Mouse (Mus musculus): ENCODE results near the gene Gm10134. TPM values are rescaled to one million over a fixed set of nuclear protein-coding genes. Genes with fewer than 3 reads are reported as not detected.
"Not testable (repeated sequence)": the region's sequence is repeated elsewhere in the genome, so short reads cannot be mapped to it uniquely, and the experiment has no call there.

The Gm10134 gene
- 2.4 and 3.5 TPM in 2 replicates for polyA plus RNA-seq (2016; fragmentation: Nextera tagmentation; extraction: Ambion mirVana)

DNA sequence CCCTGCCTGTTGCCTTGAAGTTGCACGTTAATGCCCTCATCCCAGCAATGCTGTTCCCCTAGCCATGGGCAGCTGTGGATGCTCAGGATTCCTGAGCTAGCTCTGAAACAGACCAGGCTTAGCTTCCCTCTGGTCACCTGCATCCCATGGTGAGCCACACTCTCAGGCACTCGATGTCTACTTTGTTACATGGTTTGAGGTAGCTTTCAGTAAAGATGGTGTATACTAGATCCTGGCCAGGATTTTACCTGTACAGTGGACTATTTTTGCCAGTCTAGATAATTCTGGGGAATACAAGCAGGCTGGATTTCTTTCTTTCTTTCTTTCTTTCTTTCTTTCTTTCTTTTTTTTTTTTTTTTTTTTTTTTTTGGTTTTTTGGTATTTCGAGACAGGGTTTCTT, at the start of gene Gm10134:
Gene Gm10134, plus strand, starts transcription at position 301 of the 400 bp plus-strand sequence.
- Histone ChIP-seq H3K4me1 (no peaks in the 10 kb centered on the region), H3K9ac (no peak within 1 kb of the TSS), H3K4me3 (no peak within 1 kb of the TSS), H3K36me3 (no peaks in the 10 kb centered on the region), H3K27me3 (replicated peaks) (no peaks in the 10 kb centered on the region), H3K27ac (no peak within 1 kb of the TSS), H3K9me3 (no peaks in the 10 kb centered on the region), H3K4me2 (replicated peaks) (no peak within 1 kb of the TSS)
- 87% methylated on average over 3 of the region's 3 CpGs for WGBS
- no peak for ATAC-seq (ENCODE audit: low FRiP score, low read depth)

DNA sequence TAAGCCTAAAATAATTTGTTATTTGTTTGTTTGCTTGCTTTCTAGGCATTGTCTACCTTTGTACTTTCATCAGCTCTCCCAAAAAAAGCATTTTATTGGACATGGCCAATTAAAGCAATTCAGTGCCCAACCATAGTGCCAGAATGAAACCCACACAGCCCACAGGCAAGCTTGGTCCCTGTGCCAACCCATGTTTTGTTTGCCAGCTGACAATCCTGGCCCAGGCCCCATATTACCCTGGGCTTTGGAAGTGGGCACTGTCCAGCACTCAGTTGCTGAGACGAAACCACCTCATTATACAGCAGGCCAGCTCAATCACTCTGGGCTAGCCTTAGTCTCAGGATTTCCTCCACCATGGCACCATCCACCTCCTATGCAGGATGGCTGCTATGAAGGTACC, 49.3 kb upstream of the Gm10134 start:
- 74% methylated on average over 1 of the region's 1 CpGs for WGBS
- no peaks in the 10 kb centered on the region for H3K9me3 ChIP-seq
- peaks cover 22% of the 10 kb centered on the region for H3K36me3 ChIP-seq
- H3K27me3 ChIP-seq (replicated peaks) = no peaks in the 10 kb centered on the region
- H3K4me3 ChIP-seq = no peak overlapping the region
- no peaks in the 10 kb centered on the region for H3K4me1 ChIP-seq
- no peak overlapping the region for H3K9ac ChIP-seq
- no peak for ATAC-seq (ENCODE audit: low FRiP score, low read depth)
- no peak overlapping the region for H3K27ac ChIP-seq
- H3K4me2 ChIP-seq (replicated peaks) = no peak overlapping the region

DNA sequence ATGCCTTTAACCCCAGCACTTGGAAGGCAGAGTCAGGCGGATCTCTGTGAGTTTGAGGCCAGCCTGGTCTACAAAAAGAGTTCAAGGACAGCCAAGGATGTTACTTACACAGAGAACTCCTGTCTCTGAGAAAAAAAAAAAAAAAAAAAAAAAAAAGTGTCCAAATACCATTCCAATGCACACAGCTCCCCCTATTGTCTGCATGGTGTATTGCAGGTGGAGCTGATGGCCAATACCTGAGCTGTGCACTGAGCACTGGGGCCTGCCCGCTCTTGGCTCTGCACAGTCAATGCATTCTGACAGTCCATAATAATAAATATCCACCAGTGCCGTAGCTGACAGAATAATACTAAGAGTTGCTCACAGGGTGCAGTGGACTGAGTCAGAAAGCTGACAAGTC, 42.0 kb upstream of the Gm10134 start:
- Histone ChIP-seq H3K4me2 (replicated peaks) (no peak overlapping the region), H3K4me3 (no peak overlapping the region), H3K27ac (no peak overlapping the region), H3K27me3 (replicated peaks) (peaks cover 4% of the 10 kb centered on the region; the same call in 1 of the 2 replicates), H3K4me1 (peaks cover 16% of the 10 kb centered on the region), H3K9me3 (no peaks in the 10 kb centered on the region), H3K36me3 (no peaks in the 10 kb centered on the region), H3K9ac (no peak overlapping the region)
- no peak for ATAC-seq (ENCODE audit: low FRiP score, low read depth)
- WGBS = 49% methylated on average over 3 of the region's 3 CpGs

DNA sequence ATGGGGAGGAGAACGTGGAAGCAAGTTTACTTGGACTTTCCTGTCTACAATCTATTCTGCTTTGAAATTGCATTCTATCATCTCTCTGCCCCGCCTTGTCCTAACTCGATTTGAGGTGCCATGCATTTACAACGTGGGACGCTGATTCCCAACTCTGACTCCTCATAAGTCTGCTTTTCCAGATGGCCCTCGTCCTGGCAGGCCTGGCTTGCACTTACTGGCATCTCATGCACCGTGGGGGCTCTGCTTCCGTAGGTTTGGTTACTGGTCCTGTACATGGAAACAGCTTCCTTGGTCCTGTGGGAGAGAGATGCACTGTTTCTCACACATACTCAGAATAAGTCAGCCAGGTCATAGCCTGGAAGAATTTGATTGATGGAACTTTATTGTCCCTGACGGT, 41.0 kb upstream of the Gm10134 start:
- H3K27me3 ChIP-seq (replicated peaks) = peaks cover 4% of the 10 kb centered on the region; the same call in 1 of the 2 replicates
- H3K4me3 ChIP-seq = no peak overlapping the region
- no peak for ATAC-seq (ENCODE audit: low FRiP score, low read depth)
- H3K9ac ChIP-seq = no peak overlapping the region
- peaks cover 22% of the 10 kb centered on the region for H3K4me1 ChIP-seq
- H3K4me2 ChIP-seq (replicated peaks) = no peak overlapping the region
- H3K9me3 ChIP-seq = no peaks in the 10 kb centered on the region
- peaks cover 9% of the 10 kb centered on the region for H3K36me3 ChIP-seq
- 77% methylated on average over 9 of the region's 9 CpGs for WGBS
- no peak overlapping the region for H3K27ac ChIP-seq

DNA sequence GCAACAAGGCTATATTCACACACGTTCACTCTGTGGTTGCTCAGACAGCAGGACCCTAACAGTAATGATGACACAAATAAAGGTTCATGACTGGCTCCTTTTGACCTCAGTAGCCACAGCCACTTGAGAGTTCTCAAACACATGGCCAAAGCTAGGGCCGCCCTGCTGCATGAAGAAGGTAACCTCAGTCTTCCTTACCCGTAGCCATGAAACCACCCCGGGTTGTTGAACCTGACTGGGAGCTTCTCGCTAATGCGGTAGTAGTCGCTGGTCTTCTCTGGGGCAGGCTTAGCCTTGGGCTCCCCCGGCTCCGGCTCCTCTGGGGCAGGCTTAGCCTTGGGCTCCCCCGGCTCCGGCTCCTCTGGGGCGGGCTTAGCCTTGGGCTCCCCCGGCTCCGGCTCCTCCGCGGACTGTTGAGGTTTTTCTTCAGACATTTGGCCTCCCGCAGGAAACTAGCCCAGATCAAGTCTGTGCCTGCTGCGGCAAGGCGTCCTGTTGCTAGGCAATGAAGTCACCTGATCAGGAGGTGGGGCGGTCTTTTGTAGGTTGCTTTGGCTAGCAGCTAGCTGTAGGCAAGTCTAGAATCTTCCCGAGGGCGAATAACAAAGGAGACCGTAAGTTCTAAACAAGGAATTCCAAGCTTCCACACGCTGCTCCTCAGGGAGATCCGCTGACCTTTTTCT, 39.9 kb upstream of the Gm10134 start, which contains the start of gene 1700007K13Rik:
Gene 1700007K13Rik, minus strand, starts transcription at position 497 of the 683 bp plus-strand sequence.
- ATAC-seq (ENCODE audit: low FRiP score, low read depth) = peak; percentile 66; the same call in 1 of the 2 replicates
- peaks cover 4% of the 10 kb centered on the region; the same call in 1 of the 2 replicates for H3K27me3 ChIP-seq (replicated peaks)
- no peaks in the 10 kb centered on the region for H3K9me3 ChIP-seq
- peak within 1 kb of the TSS; percentile 16; the same call in 1 of the 2 replicates for H3K4me3 ChIP-seq
- no peak within 1 kb of the TSS for H3K27ac ChIP-seq
- H3K9ac ChIP-seq = peak within 1 kb of the TSS; percentile 46; the same call in 1 of the 2 replicates
- peak within 1 kb of the TSS; percentile 59 for H3K4me2 ChIP-seq (replicated peaks)
- 7% methylated on average over 25 of the region's 25 CpGs for WGBS
- peaks cover 19% of the 10 kb centered on the region for H3K36me3 ChIP-seq
- H3K4me1 ChIP-seq = peaks cover 22% of the 10 kb centered on the region

DNA sequence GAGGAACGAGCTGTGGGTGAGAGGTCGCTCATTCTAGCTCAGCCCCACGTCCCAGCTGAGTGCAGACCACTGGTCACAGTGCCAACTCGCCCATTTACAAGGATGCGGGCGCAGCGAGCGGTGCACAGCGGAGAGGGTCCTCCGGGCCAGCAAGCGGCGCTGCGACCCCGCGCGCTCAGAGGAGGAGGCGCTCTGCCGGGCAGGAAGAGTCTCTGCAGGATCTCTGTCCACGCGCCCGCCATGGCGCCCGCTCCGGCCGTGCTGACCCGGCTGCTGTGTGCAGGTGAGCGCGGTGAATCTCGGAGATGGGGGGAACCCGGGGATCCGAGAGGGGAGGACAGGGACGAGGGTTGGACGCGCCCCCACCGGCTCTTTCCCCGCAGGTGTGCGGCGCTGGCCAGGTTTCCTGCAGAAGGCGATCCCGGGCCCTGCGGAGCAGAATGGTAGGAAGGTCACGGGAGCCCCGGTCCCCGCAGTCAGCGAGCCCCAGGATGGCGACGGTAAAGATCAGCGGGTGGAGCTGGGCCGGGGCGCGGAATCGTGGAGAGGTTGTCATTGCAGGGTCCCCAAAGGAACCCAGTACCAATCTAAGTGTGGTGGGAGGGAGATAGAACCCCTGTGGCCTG, 37.9 kb upstream of the Gm10134 start, which contains the start of gene Mrps2:
Gene Mrps2, plus strand, starts transcription at position 207 of the 626 bp plus-strand sequence.
- Histone ChIP-seq H3K9ac (peak within 1 kb of the TSS; percentile 94), H3K4me3 (peak within 1 kb of the TSS; percentile 94), H3K9me3 (no peaks in the 10 kb centered on the region), H3K36me3 (peaks cover 38% of the 10 kb centered on the region), H3K27ac (no peak within 1 kb of the TSS), H3K27me3 (replicated peaks) (peaks cover 4% of the 10 kb centered on the region; the same call in 1 of the 2 replicates), H3K4me2 (replicated peaks) (peak within 1 kb of the TSS; percentile 85), H3K4me1 (peaks cover 22% of the 10 kb centered on the region)
- peak; percentile 82 for ATAC-seq (ENCODE audit: low FRiP score, low read depth)
- 1% methylated on average over 52 of the region's 52 CpGs for WGBS

DNA sequence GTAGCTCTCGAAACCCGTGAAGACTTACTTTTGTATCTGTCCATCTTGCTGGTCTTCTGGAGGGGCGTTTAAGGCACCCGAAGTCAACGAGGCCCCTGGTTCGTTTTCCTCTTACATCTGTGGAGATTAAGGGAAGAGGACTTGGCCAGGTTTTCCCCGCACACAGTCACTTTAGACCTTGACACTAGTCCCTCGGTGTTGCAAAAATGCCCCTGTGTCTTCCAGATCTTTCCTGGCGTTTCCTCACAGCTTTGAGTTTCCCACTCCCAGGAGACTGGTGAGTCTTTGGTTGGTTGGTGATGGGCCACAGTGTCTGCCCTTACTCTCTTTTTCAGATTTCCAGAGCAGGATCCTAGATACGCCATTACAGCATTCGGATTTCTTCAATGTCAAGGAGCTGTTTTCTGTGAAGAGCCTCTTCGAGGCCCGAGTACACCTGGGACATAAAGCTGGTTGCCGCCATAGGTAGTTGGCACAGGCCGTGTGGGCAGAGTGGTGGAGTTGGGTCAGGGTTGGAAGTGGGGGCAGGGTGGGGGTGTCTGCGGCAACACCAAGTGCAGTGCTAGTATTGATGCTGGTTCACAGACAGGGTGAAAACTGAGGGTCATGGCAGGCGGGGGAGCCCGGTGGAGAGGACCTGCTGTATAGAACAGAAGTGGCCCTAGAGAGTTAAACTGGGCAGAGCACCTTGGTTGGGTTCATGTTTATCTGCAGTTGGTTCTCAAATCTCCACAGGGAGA, 37.2 kb upstream of the Gm10134 start:
- H3K4me1 ChIP-seq = peaks cover 22% of the 10 kb centered on the region
- H3K36me3 ChIP-seq = peaks cover 40% of the 10 kb centered on the region
- peaks cover 4% of the 10 kb centered on the region; the same call in 1 of the 2 replicates for H3K27me3 ChIP-seq (replicated peaks)
- ATAC-seq (ENCODE audit: low FRiP score, low read depth) = no peak
- peak overlapping the region; percentile 94 for H3K9ac ChIP-seq
- no peaks in the 10 kb centered on the region; the same call in 1 of the 2 replicates for H3K9me3 ChIP-seq
- 58% methylated on average over 18 of the region's 18 CpGs for WGBS
- H3K4me3 ChIP-seq = peak overlapping the region; percentile 94
- H3K27ac ChIP-seq = no peak overlapping the region
- peak overlapping the region; percentile 85 for H3K4me2 ChIP-seq (replicated peaks)

DNA sequence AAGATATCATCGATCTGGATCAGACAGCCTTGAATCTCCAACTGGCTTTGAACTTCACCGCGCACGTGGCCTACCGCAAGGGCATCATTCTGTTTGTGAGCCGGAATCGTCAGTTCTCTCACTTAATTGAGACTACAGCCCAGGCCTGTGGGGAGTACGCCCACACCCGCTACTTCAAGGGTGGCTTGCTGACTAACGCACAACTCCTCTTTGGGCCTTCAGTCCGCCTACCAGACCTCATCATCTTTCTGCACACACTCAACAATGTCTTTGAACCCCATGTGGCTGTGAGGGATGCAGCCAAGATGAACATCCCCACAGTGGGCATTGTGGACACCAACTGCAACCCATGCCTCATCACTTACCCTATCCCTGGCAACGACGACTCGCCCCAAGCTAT, 36.4 kb upstream of the Gm10134 start:
- Histone ChIP-seq H3K9me3 (no peaks in the 10 kb centered on the region; the same call in 1 of the 2 replicates), H3K27me3 (replicated peaks) (peaks cover 4% of the 10 kb centered on the region; the same call in 1 of the 2 replicates), H3K4me2 (replicated peaks) (0 out of 2 replicates have a peak overlapping the region, but pooled peaks have one; percentile 85), H3K36me3 (peaks cover 40% of the 10 kb centered on the region), H3K27ac (no peak overlapping the region), H3K4me3 (no peak overlapping the region), H3K4me1 (peaks cover 22% of the 10 kb centered on the region), H3K9ac (no peak overlapping the region)
- WGBS = 97% methylated on average over 14 of the region's 14 CpGs
- ATAC-seq (ENCODE audit: low FRiP score, low read depth) = no peak

DNA sequence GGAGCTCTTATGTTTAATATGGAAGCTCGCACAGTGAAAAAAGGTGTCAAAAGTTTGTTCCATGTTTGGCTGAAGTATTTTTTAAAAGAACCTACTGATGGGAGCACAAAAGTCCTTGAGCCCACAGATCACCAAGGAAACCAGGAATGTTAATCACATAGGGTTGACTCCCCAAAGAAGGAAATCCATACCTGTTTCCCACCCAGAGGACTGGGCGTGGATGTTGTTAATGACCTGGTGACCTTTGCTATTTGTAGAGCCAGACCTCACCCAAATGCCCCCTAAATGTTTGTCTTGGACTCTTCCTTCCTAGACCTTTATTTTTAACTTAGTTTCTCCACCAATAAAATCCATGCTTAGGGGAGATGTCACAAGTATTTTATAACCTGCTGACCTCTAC, 35.3 kb upstream of the Gm10134 start:
- ATAC-seq (ENCODE audit: low FRiP score, low read depth) = no peak
- H3K27me3 ChIP-seq (replicated peaks) = no peaks in the 10 kb centered on the region
- no peak overlapping the region for H3K27ac ChIP-seq
- H3K9me3 ChIP-seq = no peaks in the 10 kb centered on the region; the same call in 1 of the 2 replicates
- WGBS = 93% methylated on average over 2 of the region's 2 CpGs
- no peak overlapping the region for H3K9ac ChIP-seq
- H3K4me1 ChIP-seq = peaks cover 21% of the 10 kb centered on the region
- no peak overlapping the region for H3K4me2 ChIP-seq (replicated peaks)
- H3K4me3 ChIP-seq = no peak overlapping the region
- peaks cover 40% of the 10 kb centered on the region for H3K36me3 ChIP-seq

DNA sequence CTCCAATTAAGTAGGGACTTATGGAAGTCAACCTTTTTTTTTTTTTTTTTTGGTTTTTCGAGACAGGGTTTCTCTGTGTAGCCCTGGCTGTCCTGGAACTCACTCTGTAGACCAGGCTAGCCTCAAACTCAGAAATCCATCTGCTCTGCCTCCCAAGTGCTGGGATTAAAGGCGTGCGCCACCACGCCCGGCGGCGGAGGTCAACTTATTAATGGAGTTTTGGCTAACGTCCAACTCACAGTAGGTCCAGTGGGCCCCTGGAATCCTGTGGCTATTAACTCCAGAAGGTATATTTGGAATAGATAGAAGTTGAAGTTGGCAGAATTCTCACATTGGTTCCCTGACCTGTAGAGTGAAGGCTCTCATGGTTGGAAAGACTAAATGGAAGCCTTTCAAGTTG, 33.9 kb upstream of the Gm10134 start:
- not testable (repeated sequence) for H3K9ac ChIP-seq

DNA sequence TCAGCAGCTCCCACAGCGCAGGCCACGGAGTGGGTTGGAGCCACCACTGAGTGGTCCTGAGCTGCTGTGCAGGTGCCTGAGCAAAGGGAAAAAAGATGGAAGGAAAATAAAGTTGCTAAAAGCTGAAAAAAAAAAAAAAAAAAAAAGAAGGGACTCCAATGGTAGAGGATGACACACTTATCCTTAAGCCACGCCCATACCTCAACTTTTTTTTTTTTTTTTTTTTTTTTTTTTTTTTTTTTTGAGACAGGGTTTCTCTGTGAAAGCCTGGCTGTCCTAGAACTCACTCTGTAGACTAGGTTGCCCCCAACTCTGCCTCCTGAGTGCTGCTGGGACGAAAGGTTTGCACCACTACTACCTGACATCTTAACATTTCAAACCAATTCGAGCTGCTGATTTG, 27.9 kb upstream of the Gm10134 start:
- ATAC-seq (ENCODE audit: low FRiP score, low read depth) = not testable (repeated sequence)
- WGBS = 87% methylated on average over 5 of the region's 5 CpGs

More for the DNA sequence above, 33.9 kb upstream of the Gm10134 start:
- ATAC-seq (ENCODE audit: low FRiP score, low read depth); H3K9me3 ChIP-seq; H3K4me2 ChIP-seq (replicated peaks); H3K27ac ChIP-seq; H3K4me3 ChIP-seq; H3K27me3 ChIP-seq (replicated peaks): not testable (repeated sequence)
- peaks cover 40% of the 10 kb centered on the region for H3K36me3 ChIP-seq
- peaks cover 13% of the 10 kb centered on the region for H3K4me1 ChIP-seq
- 94% methylated on average over 8 of the region's 8 CpGs for WGBS

More for the DNA sequence above, 27.9 kb upstream of the Gm10134 start:
- not testable (repeated sequence) for H3K27me3 ChIP-seq (replicated peaks); H3K4me1 ChIP-seq; H3K4me2 ChIP-seq (replicated peaks); H3K36me3 ChIP-seq; H3K4me3 ChIP-seq; H3K9me3 ChIP-seq; H3K27ac ChIP-seq; H3K9ac ChIP-seq

All from neural tube, embryonic 12.5 days (tissue).